Mouse (Mus musculus): ENCODE results near the gene Topors. TPM values are rescaled to one million over a fixed set of nuclear protein-coding genes. Genes with fewer than 3 reads are reported as not detected.

Topors gene
- total RNA-seq, 2 experiments from 2014 or later: 41.9 to 88.1 TPM

DNA sequence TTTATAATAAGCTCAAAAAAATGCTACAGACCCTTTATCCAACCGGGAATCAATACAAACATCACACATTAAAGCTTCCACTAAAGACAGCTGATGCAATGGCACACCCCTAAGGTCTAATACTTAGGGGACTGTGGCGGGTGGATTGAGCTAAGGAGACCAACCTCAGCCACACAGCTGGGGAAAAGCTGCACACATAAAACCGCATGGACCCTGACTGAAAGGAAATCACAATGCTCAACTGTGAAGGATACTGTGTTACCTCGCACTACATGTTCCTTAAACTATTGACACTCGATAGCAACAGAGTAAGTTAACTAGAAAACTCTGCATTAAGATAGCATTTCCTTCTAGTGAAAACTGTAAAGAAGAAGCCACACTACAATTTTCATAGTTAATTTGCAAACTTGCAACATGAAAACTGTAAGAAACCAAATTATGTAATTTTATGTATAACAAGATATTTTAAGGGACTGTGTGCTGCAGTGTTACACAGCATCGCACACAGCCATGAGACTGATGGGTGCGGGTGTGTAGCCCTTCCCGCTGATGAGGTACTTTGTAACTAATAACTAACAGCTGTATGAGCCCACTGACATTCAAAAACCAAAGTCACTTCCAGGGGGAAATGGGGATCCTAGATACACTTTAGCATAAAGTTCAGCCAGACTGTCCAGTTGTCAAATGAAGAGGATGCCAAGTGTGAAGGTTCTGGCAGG, 15.1 kb downstream of the Topors start:
- no peak for ATAC-seq (replicated peaks; ENCODE audit: low FRiP score, low TSS enrichment, poor library complexity, severe bottlenecking)

DNA sequence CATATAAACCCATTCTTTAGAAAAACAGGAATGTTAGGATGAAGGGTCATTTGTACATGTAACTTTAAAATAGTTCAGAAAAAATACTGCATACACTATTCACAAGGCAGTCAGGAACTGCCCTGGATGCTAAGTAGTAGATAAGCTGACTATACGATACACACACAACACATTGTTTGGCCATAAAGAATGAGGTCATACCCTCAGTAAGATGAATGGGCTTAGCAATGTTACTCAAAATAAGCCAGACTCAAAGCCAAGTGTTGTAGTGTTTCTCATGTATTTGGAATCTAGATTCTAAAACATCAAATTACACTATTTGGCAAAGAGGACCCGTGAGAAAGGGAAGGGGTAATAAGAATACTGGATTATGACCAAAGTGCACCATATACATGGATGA, 15.9 kb downstream of the Topors start:
- ATAC-seq (replicated peaks; ENCODE audit: low FRiP score, low TSS enrichment, poor library complexity, severe bottlenecking): no peak

DNA sequence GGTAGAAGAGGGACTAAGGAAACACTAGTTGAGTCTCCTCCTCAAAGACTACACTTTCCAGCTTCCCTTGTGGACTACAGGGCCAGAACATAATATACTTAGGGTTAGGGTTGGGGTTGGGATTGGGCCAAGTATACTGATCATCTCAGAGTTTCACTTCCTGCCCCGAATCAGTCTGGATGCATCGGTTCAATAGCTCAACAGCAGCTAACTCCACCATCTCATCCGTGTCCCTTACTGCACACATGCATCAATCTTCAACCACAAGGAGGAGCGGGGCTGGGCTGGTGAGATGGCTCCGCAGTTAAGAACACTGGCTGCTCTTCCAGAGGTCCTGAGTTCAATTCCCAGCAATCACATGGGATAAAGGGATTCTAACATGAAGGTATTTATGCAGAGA, 18.7 kb downstream of the Topors start:
- ATAC-seq (replicated peaks; ENCODE audit: low FRiP score, low TSS enrichment, poor library complexity, severe bottlenecking): no peak

DNA sequence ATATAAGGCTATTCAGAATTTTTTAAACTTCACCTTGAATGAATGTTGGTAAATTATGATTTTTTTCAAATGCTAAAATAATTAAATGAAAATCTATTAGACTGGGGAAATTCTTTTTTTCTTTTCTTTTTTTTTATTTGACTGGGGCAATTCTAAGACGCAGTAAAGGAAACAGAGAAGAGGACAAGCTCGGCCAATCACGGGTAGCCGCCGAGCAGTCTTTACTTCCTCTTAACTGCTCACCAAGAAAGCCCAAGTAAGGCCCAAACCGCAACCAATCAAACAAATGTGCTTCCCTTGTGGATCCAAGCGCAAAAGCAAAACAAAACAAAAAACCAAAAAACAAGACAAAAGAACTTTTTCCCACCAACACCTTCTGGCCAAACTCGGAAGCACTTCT, 25.6 kb downstream of the Topors start:
- ATAC-seq (replicated peaks; ENCODE audit: low FRiP score, low TSS enrichment, poor library complexity, severe bottlenecking): no peak

DNA sequence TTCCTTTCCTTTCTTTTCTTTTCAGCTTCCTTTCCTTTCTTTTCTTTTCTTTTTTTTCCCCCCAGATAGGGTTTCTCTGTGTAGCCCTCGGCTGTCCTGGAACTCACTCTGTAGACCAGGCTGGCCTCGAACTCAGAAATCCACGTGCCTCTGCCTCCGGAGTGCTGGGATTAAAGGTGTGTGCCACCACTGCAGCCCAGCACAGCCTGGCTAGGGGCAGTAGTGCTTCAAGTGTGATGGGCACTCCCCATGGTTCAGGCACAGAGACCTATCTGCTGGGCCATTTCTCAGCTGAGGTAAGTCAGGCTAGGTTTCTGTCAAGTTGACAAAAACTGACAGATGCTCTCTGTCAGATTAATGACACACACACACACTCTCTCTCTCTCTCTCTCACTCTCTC, 26.6 kb downstream of the Topors start:
- ATAC-seq (replicated peaks; ENCODE audit: low FRiP score, low TSS enrichment, poor library complexity, severe bottlenecking): no peak

DNA sequence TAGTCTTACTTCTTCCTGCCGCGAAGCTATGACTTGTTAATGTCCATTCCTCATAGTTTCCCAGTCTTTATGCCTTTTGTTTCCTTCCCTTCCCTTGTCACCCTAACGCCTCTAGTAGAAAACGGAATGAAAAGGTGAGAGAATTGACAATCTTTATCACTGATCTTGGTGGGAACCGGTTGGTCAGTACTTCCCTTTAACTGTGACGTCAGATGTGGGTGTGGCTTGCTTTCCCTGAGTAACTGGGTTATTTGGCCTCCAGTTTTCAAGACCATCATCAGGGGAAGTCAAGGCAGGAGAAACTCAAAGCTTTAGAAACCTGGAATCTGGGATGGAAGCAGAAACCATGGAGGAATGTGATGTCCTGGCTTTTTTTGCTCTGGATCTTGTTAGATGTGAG, 27.7 kb downstream of the Topors start:
- no peak for ATAC-seq (replicated peaks; ENCODE audit: low FRiP score, low TSS enrichment, poor library complexity, severe bottlenecking)

DNA sequence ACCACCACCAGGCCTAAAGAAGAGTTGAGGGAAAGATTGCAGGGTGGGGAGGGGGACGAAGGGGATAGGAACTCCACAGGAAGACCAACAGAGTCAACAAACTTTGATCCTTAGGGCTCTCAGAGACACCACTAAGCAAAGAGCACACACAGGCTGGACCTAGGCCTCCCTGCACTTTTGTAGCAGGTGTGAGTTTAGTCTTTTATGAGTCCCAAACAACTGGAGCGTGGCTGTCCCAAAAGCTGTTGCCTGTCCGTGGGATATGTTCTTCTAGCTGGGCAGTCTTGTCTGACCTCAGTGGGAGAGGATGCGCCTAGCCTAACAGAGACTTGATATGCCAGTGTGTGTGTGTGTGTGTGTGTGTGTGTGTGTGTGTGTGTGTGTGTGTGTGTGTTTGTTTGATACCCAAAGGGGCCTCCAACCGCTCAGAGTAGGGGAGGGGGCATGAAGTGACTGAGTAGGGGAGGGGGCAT, 29.3 kb downstream of the Topors start:
- ATAC-seq (replicated peaks; ENCODE audit: low FRiP score, low TSS enrichment, poor library complexity, severe bottlenecking): no peak

DNA sequence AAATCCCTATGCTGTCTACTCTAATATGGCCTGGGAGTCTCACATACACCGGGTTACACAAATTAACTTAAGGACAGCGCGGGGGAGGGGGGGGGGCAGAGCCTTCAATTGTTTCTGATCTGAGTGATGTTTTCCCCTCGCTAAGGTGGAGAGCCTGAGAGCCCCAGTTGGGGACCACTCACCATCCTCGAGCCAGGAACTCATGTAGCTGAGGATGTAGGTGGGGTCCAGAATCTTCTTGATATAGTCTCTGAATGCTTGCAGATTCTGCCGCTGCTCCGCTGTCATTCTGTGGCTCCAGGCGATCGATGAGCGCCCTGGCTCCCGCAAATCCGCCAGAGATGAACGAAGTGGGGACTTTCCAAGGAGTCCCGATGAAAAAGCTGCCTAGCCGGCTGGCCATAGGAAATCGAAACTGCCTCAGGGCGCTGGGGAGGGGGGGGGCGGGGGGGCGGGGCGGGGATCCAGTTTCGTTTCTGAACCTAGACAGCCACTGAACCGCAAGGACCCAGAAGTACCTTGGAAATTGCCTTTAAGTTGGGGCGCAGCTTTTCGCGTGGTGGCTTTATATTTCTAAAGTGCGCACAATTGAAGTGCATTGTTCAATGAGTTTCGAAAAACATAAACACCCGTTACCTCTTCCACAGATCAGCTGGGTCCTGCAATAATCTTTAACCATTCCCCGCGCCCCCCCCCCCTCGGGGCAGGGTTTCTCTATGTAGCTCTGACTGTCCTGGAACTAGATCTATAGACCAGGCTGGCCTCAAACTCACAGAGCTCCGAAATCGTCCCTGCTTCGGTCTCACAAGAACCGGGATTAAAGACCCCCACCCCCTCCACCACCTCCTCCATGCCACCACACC, 30.0 kb downstream of the Topors start, which contains the start of gene Ddx58:
Ddx58 (minus strand) TSS at position 420 of the 863 bp plus-strand sequence.
- peak; percentile 50; the same call in 1 of the 2 replicates for ATAC-seq (replicated peaks; ENCODE audit: low FRiP score, low TSS enrichment, poor library complexity, severe bottlenecking)

DNA sequence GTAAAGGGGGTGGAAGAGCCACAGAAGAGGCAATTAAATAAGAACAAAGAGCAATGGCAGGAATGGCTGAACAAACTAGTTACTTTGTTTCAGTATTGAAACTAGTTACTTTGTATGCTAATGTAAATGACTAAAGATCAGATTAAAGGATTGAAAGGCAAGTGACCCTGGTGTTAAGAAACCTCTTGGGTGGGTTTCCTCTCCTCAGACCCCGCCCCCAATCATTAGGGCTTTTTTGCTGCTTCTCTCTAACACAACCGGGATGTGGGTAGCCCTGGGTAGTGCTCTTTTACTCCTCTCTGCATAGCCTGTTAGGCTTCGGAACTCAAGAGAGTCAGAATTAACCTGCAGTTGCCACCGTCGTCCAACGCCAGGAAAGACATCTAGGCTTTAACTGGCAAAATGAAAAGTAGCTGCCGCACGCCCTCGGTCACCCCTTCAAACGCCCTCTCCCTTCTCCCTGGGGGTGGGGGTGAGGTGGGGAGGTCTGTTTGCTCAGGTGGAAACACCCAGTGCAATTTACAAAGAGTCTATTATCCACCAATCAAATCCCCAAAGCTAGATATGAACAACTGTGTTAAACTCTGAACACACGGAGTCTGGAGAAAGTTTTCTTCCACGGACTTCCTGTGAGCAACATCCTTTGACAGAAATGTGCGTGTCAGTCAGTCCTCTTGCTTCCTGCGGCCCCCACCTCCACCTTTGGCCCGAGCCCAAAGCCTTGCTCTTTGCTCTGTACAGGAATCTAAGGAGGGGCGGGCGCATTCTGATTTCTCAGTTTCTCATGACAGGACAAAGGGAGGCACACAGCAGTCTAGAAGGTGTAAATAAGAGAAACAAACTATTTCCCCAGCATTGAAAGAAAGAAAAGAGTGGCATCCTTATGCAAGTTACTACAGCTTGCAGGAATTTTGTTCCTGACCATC, 30.9 kb downstream of the Topors start:
- peak; percentile 71 for ATAC-seq (replicated peaks; ENCODE audit: low FRiP score, low TSS enrichment, poor library complexity, severe bottlenecking)

DNA sequence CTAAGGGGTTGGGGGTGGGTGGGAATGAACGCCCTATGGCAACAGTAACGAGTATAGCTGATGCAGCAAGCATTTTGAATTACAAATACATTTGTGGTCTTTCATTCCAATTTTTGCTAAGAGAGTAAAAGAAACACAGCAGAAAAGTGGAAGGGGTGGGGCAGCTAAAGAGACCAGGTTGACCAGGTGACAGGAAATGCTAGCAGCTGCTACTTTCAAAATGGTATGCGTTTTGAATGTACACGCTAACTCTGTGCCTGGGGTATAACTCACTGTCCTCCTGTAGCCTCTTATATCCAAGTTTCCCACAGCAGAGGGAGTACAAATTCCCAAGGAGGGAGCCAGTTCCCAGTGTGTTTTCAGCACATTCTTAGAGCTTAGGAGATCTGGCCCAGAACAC, 32.8 kb downstream of the Topors start:
- ATAC-seq (replicated peaks; ENCODE audit: low FRiP score, low TSS enrichment, poor library complexity, severe bottlenecking): no peak

DNA sequence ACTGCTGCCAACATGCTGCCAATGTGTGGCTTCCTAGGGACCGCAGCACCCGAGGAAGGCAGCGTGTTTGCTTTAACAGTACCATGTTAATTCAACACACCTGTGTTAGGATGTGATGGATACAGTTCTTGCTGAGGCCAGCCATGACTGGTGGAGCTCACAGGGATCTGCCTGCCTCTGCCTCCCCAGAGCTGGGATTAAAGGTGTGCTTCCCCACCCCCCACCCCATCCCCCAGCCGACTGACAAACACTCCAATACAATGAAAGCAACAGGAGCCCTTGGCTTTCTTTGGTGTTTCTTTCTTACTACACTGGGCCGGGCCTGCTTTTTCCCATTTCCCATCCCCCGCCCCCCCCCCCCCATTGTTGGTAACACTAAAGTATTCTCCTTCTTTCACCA, 35.4 kb downstream of the Topors start:
- no peak for ATAC-seq (replicated peaks; ENCODE audit: low FRiP score, low TSS enrichment, poor library complexity, severe bottlenecking)

DNA sequence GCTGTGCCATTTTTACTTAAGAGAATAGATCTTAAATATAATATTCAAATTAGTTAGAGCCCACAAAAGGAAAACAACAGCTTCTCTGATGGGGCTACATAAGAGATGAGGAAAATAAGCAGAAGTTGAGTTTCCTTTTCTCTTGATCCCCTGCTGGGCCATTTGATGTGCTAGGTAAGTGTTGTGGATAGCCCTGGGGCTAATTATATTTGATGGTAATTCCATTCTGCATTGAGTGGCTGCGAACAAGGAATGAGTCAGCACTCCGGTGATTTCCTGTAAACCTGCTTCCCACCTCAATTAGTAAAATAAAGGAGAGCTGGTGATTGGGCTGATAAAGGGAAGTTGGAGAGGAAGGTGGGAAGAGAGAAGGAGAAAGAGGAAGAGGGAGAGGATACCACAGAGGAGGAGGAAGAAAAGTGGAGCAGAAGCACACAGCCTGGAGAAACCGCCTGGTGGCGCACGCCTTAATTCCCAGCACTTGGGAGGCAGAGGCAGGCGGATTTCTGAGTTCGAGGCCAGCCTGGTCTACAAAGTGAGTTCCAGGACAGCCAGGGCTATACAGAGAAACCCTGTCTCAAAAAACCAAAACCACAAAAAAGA, 36.5 kb downstream of the Topors start:
- no peak for ATAC-seq (replicated peaks; ENCODE audit: low FRiP score, low TSS enrichment, poor library complexity, severe bottlenecking)

DNA sequence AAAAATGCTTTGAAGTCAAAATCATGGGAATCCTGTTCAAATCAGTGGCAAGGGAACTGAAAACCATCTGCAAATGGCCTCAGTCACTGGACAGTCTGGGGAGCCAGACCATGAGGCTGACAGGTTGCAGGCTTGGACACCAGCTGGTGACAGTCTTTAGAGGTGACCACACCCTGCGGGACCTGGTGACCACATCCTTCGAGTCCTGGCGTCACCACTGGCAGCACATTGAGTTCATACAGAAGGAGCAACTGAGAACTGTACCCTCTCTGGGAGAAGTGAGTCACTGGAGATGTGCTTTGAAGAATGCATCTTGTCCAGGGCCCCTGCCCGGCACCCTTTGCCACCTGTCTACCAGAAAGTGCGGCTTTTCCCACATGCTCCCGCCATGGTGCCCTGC, 39.9 kb downstream of the Topors start:
- ATAC-seq (replicated peaks; ENCODE audit: low FRiP score, low TSS enrichment, poor library complexity, severe bottlenecking): no peak

DNA sequence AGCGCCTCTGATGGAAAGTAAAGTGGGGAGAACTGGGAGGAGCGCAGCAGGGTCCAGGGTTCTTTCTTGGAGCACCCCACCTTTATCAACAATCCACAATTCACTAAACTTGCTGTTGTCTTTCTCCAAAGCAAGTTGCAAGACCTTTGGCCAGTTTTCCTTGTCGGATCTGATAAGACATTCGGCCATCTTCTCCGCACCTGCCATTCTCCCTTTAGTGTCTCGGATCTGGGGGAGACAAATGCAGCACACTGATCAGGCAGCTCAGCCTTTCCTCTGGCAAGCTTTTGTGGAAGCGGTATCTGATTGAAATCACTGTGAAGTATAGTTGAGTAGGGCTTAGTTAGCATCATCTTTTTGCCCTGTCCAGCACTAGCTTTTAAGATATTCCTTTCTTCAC, 41.8 kb downstream of the Topors start:
- ATAC-seq (replicated peaks; ENCODE audit: low FRiP score, low TSS enrichment, poor library complexity, severe bottlenecking): no peak

DNA sequence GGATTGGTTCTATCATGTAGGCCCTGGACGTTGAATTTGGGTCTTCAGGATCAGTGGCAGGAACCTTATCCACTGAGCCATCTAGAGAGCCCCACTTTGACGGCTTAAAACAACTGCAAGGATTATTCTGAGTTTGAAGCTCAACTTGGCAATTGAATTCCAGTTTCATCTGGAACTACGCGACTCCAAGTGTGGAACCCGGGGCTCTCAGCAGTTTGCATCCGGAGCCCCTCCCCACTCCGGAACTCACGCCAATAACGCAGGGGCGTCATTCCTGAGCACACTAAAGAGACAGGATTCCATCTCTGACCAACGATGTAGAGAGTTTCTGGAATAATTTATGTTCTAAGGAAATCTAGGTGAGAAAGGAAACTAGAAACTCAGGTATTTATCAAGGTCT, 42.5 kb downstream of the Topors start:
- no peak for ATAC-seq (replicated peaks; ENCODE audit: low FRiP score, low TSS enrichment, poor library complexity, severe bottlenecking)

DNA sequence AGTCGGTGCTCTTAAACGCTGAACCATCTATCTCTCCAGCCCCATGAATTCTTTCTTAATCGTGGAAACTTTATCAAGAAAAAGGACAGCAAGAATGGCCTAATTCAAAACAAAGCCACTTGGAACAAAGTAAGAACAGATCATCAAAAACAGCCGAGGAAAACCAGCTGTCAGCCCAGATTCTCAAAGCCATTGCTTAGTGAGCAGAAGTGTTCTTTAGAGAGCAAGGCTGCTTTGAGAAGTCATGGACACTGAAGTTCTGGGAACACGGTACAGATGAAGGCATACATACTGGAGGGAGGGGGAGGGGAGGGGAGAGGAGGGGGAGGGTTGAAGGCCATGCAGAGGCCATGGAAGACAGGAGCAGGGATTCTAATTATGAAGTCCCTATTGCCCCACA, 43.6 kb downstream of the Topors start:
- ATAC-seq (replicated peaks; ENCODE audit: low FRiP score, low TSS enrichment, poor library complexity, severe bottlenecking): no peak

DNA sequence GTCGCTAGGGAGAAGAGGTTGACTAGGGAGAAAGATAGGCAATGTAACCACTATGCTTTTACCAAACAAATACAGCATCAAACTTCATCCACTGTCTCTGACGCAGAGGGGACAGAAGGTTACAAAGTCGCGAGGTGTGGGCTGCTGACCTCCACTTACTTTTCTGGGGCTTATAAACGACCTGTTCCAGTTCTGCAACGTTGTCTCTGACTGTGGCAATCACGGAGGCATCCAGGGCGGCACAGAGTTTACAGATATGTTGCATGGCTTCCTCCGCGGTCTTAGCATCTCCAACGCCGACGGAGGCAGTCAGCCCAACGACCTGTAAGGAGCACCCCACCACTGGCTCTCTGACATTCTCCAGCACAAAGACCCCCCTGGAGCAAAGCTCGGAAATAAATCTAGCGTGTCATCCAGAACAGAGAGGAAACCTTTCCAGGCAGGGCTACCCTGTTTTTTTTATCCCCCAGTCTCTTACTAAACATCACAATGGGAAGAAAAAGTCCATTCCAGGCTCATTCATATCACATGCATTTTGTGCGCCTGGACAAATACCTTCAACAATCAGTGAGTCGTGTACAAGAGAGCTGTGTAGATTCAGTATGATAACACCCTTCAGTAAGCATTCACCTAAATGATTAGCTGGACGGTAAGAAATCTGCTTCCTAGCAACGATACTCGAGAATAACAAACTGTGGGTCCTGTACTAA, 47.6 kb downstream of the Topors start:
- no peak for ATAC-seq (replicated peaks; ENCODE audit: low FRiP score, low TSS enrichment, poor library complexity, severe bottlenecking)

DNA sequence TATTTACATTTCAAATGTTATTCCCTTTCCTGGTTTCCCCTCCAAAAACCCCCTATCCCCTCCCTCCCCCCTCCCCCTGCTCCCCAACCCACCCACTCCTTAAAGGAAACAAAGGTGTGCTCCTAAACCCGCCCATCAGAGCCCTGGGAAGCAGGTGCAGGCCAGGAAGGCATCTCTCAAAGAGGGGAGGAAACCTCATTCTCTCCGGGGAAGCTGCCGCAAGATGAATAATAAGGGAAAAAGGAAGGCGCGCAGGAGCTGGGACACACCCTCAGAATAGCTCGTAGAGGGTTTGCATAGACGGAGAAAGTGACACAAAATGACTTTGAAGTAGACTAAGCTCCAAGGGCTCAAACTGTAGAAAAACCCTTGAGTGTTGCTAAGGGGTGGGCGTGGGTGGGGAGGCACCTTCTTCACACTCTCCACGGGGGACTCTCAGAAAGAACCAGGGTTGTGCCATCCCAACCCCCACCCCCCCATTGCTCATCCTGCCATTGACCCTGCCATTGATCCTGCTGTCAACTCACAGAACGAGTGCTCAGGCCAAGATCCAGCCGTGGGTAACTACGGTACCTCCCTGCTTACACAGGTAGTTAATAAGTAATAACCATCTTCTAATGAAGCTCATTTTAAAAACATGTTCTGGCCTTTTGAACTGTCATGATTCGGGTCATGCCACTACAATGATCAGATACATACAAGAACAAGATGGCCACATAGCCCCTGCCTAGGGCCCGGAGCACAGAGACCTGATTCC, 48.5 kb downstream of the Topors start:
- no peak for ATAC-seq (replicated peaks; ENCODE audit: low FRiP score, low TSS enrichment, poor library complexity, severe bottlenecking)

Data from megakaryocyte-erythroid progenitor cell, adult 5-6 weeks (primary cell).